Mouse (Mus musculus) heart, postnatal 4 days (tissue): ENCODE results near the gene Ubn1. TPM values are rescaled to one million over a fixed set of nuclear protein-coding genes. Genes with fewer than 3 reads are reported as not detected.

Experiments used
- total RNA-seq, 2 experiments: library from RNA; stranded (reverse); gene quantifications; 2 replicates each; pipeline ENCODE4 v1.2.3; 2021

Ubn1 gene
- total RNA-seq, 2 experiments from 2014 or later, result 34.8 to 37.5 TPM

Other genes starting within 250 kb of the Ubn1 start
- not detected for gene 4930562C15Rik, start 214.6 kb upstream of the Ubn1 start, total RNA-seq
- gene Ubald1, start 169.7 kb upstream of the Ubn1 start, total RNA-seq, result 10 to 100 TPM; 22.6 to 24.8 TPM
- gene Mgrn1, start 163.8 kb upstream of the Ubn1 start, total RNA-seq, result 100 to 1,000 TPM; 170 to 187 TPM
- gene Nudt16l1, start 111.3 kb upstream of the Ubn1 start, total RNA-seq, result 10 to 100 TPM; 50.7 to 51.3 TPM
- gene Anks3, start 85.9 kb upstream of the Ubn1 start, total RNA-seq, result 10 to 100 TPM; 22.4 to 24.3 TPM
- not detected for gene Sept12, start 52.2 kb upstream of the Ubn1 start, total RNA-seq
- not detected for gene Smim22, start 42.8 kb upstream of the Ubn1 start, total RNA-seq
- gene Rogdi, start 36.5 kb upstream of the Ubn1 start, total RNA-seq, result 10 to 100 TPM; 25.2 to 27.6 TPM
- gene Glyr1, start 194 bp upstream of the Ubn1 start, total RNA-seq, result 10 to 100 TPM; 63.3 to 66.4 TPM
- 1 to 10 TPM; 2.4 to 2.5 TPM for gene Ppl, start 82.4 kb downstream of the Ubn1 start, total RNA-seq
- gene Sec14l5, start 97.1 kb downstream of the Ubn1 start, total RNA-seq, result under 1 TPM; 0.10 to 0.16 TPM
- gene Nagpa, start 154.0 kb downstream of the Ubn1 start, total RNA-seq, result 1 to 10 TPM; 6.1 to 7.9 TPM
- 10 to 100 TPM; 16.9 to 20.7 TPM for gene AU021092, start 172.2 kb downstream of the Ubn1 start, total RNA-seq
- 10 to 100 TPM; 15.8 to 17.5 TPM for gene Alg1, start 183.6 kb downstream of the Ubn1 start, total RNA-seq
- gene Eef2kmt, start 205.9 kb downstream of the Ubn1 start, total RNA-seq, result 10 to 100 TPM; 13.0 to 13.7 TPM